Mouse (Mus musculus): ENCODE data around the gene B3galt4.
A peak's percentile ranks its signal among the peaks of the same experiment; 100 is the strongest.

B3galt4 gene

GRCm38 (mm10) chr17:33940981-33941380, 10.3 kb downstream of the B3galt4 start:
- DNase-seq, result no peak

GRCm38 (mm10) chr17:33940206-33940805, 11.0 kb downstream of the B3galt4 start, which contains the start of the genes Pfdn6 and Wdr46:
Pfdn6 (minus strand) TSS chr17:33940343.
Wdr46 (plus strand) TSS chr17:33940660.
- peak; percentile 90 for DNase-seq

DNA sequence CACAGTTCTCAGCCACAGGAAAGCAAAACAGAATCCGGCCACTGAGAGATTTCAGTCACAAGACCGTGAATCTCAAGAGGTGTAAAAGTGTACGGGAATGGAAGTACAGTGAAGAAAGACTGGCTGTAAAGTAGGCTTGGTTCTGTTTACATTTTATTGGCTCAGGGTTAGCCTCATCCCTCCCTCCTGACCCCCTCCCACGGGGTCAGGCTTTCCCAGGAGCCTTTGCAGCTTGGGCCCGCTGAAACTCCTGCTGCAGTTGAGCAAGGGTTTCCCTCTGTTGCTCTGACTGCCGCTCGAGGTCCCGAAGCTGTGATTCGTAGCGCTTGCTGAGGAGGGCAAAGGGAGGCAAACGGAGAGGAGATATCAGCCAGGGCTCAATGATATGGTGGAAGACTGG, 12.5 kb downstream of the B3galt4 start:
- DNase-seq, result no peak

- DNase-seq, result no peak
These were observed 14.3 kb downstream of the B3galt4 start for GRCm38 (mm10) chr17:33936993-33937392.

DNA sequence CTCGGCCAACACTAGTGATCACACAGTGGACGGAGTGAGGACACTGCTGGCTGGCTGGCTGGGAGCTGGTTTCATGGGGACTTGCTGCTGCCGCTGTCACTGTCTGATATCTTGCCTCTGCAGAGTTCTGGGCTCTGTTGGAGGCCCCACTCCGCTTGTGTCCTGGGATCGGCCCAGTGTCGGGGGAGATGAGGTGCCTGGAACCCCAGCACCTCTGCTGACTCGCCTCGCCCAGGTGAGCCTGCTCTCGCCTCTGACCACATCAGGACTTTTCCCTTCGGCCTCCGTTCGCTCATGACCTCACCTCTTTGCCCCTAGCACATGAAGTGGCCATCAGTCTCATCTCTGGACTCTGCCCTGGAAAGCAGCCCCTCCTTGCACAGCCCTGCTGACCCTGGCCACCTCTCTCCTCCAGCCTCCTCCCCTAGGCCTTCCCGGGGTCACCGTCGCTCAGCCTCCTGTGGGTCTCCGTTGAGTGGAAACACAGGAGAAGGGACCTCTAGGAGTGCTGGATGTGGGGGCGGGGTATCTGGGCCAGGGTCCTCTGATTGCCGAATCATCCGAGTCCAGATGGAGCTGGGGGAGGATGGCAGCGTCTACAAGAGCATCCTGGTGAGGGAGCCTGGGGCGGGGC, 15.7 kb downstream of the B3galt4 start:
- DNase-seq, result no peak

GRCm38 (mm10) chr17:33932970-33933369, 18.3 kb downstream of the B3galt4 start:
- no peak for DNase-seq

DNA sequence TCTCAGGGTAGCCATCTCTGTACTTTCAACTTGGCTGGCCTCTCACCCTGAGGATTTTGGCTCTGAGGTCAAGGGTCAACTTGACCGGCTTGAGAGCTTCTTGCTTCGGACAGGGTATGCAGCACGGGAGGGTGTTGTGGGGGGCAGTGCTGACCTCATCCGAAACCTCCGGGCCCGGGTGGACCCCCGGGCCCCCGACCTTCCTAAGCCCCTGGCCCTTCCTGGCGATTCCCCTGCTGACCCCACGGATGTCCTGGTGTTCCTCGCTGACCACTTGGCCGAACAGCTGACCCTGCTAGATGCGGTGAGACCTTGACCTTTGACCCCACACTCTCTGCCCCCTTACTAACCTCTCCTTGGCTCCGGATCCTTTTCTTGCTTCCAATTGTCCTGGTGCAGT, 18.8 kb downstream of the B3galt4 start:
- DNase-seq, result no peak

DNA sequence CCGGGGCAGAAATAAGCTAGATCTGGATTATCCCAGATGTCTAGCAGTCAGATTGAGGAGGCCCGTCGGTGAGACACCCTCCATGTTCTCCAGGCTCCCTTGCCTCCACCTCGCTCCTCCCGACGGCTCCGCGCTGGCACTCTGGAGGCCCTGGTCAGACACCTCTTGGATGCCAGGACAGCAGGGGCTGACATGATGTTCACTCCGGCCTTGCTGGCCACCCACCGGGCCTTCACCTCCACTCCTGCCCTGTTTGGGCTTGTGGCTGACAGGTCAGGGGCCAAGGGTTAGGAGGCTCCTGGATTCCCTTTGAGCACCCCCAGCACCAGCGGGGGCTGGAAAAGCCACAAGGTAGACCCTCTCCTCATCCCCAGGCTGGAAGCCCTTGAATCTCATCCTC, 19.3 kb downstream of the B3galt4 start:
- no peak for DNase-seq

DNA sequence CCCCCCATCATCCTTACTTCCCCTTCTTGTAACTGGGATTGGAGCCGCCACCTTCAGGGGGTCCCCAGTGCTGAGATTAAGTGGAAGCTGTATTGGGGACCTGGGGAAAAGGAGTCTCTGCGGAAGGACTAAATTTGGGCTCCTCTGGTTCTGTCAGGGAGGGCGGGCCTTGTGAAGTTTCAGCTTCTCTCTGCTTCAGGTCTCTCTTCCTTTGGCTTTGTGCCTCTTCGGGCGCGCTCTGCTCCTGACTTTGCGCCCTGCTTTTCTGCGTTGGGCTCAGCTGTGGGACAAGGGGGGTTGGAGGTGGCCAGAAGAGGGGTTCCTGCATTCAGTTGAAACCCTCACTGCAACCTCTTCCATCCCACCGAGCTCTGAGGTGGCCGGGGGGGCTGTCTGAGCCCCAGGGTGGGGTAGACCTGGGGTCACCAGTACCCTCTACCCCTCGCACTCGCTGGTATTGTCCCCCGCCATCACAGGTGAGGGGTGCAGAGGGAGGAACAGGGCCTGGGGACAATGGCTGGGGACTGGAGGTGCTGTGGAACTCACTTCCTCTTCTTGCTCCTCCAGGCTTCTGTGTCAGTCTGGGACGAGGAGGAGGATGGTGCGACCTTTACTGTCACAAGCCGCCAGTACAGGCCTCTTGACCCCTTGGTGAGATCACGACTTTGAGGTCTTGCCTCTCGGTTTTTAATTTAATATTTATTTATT, 20.0 kb downstream of the B3galt4 start:
- no peak for DNase-seq

- peak; percentile 74 for DNase-seq
These were observed 20.8 kb downstream of the B3galt4 start for GRCm38 (mm10) chr17:33930280-33931158.

DNA sequence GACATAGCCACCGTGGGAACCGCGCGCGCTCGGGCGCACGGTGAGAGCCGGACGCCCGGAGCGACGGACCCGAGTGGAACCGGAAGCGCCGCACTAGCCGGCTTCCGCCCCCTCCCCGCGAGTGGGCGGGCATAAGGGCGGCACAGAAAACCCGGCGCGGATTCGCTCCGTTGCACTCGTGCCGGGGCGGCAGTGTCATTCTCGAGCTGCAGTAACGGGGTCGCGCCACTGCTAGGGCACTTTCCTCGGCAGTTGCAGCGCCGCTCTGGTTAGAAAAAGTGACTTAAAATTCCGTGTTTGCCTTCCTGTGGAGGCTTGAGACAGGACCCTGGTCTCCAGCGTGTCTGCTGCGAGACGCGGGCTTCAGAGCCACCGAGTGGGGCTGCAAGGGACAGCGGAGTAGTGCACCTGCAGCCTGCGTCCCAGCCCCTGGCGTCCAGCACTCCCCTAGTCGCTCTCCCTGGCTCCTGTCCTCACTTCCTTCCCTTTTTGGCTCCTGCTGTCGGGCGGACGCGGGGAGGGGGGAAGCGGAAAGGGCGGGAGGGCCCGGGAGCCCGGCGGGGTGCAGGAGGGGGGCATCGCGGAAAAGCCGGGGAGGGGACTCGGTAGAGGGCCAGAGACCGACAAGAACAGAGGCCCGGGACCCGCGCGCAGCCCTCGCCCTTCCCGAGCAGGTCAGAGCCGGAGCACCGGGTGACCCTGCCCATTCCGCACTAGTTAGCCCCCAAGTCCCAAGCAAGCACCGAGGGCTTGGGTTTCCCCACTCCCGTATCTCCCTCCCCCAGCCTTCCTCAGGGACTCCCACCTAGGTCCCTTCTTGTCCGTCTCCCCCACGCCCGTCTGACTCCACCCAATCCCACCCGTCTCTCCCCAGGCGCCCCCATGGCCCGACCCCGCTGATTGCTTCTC, 21.7 kb downstream of the B3galt4 start, which contains the start of gene Rgl2:
Rgl2 (plus strand) TSS at position 173 of the 909 bp plus-strand sequence.
- peak; percentile 94 for DNase-seq

- no peak for DNase-seq
These were observed 22.9 kb downstream of the B3galt4 start for GRCm38 (mm10) chr17:33928251-33928947.

GRCm38 (mm10) chr17:33926207-33926932, 24.9 kb downstream of the B3galt4 start:
- no peak for DNase-seq

- no peak for DNase-seq
These were observed 25.7 kb downstream of the B3galt4 start for GRCm38 (mm10) chr17:33925406-33926116.

DNA sequence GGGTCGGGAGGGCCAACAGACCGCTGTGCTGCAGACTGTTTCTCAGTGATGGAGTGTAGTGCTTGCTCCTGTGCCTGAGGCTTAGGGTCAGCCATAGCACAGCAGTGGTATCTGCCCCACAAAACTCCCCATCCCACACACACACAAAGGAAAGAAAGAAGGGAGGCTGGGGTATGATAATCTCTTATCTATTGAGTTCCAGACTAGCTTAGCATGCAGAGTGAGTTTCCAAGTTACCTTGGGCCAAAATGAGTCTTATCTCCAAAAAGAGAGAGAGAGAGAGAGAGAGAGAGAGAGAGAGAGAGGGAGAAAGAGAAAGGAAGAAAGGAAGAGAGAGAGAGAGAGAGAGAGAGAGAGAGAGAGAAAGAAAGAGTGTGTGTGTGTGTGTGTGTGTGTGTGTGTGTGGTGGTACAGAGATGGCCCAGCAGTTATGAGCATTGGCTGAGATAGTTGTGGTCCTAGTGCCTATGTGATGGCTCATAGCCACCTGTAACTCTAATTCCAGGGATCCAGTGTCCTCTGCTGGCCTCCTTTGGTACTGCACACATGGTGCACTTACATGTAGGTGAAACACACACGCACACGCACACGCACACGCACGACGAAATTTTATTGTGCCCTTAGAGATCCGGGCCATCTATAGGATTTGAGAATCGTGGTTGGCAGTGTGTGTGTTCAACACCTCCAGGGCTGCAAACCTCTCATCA, 26.6 kb downstream of the B3galt4 start:
- DNase-seq, result no peak

GRCm38 (mm10) chr17:33921361-33921760, 29.9 kb downstream of the B3galt4 start:
- DNase-seq, result no peak

DNA sequence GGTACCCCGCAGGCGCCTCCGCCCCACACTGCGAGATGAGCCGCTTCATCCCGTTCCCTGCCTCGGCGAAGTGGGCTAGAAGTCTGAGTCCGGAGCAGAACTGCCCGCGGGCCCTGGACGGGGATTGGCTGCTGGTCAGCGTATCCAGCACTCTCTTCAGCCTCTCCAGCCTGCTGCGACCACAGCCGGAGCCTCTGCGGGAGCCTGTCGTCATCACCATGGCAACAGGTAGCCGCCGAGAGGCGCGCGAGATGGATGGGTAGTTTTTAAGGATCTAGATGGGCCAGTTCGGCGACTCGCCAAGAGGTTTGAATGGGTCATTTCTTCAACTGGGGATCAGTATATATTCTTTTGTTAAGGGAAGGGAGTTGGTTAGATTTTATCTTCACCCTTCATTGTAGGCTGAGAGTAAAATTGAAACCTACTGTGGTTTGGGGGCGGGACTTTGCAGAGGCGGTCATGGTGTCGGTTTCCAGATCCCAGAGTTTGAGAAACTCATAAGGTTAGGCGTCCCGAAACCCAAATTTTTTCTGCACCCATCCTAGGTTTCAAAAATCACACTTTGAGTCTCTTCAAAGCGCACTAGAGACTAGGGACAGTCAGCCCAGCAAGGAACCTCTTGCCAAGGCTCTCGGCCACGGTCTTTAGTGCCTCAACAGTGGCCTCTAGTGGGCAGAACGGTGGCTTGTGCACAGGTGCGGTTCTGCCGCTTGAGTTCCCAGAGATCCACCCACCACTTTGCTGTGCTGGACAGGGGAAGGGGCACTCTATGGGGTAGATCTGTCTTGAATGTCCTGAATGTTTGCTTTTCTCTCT, 30.8 kb downstream of the B3galt4 start:
- peak; percentile 82 for DNase-seq

Data from right cerebral cortex, adult 18-20 months (tissue).